Mouse (Mus musculus): ENCODE results near the gene Gmnn. TPM values are rescaled to one million over a fixed set of nuclear protein-coding genes. Genes with fewer than 3 reads are reported as not detected.

Gmnn gene
- polyA plus RNA-seq, 1 experiment from 2014 or later = 114 TPM

Other genes starting within 250 kb of the Gmnn start
- gene Ripor2, start 179.7 kb downstream of the Gmnn start, polyA plus RNA-seq (2015; fragmentation: Nextera tagmentation; extraction: Ambion mirVana) = 5.1 and 5.4 TPM in 2 replicates
- gene Armh2, start 20.7 kb downstream of the Gmnn start, polyA plus RNA-seq (2015; fragmentation: Nextera tagmentation; extraction: Ambion mirVana) = not detected in 2 replicates
- gene BC005537, start 39.7 kb upstream of the Gmnn start, polyA plus RNA-seq (2015; fragmentation: Nextera tagmentation; extraction: Ambion mirVana) = 16.8 and 19.0 TPM in 2 replicates
- gene Acot13, start 69.6 kb upstream of the Gmnn start, polyA plus RNA-seq (2015; fragmentation: Nextera tagmentation; extraction: Ambion mirVana) = 65.4 and 68.6 TPM in 2 replicates
- gene Tdp2, start 69.8 kb upstream of the Gmnn start, polyA plus RNA-seq (2015; fragmentation: Nextera tagmentation; extraction: Ambion mirVana) = 57.6 and 58.9 TPM in 2 replicates
- gene D130043K22Rik, start 83.2 kb upstream of the Gmnn start, polyA plus RNA-seq (2015; fragmentation: Nextera tagmentation; extraction: Ambion mirVana) = 0.13 and 0.25 TPM in 2 replicates
- gene Aldh5a1, start 175.7 kb upstream of the Gmnn start, polyA plus RNA-seq (2015; fragmentation: Nextera tagmentation; extraction: Ambion mirVana) = 9.1 and 9.8 TPM in 2 replicates
- gene Gpld1, start 181.2 kb upstream of the Gmnn start, polyA plus RNA-seq (2015; fragmentation: Nextera tagmentation; extraction: Ambion mirVana) = 1.6 and 1.9 TPM in 2 replicates

All from lung, embryonic 15.5 days (tissue).